Comparison of ENCODE assay signal across 10 mouse cellular contexts in the genomic region with DNA sequence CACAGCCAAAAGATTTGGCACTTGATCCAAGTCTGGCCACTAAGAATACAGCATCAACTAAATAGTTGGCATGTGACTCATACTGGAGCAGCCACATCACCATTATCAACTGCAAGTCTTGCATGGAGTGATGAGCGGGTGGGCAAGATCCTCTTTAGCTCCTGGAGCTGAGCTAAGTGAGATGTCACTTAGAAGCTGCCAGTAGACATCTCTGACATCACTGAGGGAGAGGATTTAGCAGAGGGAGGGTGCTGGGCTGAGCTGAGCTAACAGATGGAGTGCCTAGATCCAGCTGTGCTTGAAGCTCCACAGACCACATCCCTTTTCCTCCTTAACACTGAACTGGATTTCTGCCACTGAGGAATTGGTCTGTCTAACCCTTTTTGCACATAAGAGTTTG.
DNase-seq lines count a peak whose midpoint lies in the region; ATAC-seq lines count a peak whose summit lies in the region.
"Had no signal": no experiment of that assay in that cellular context is flagged by ENCODE, and none has a peak within 500 bp of the region (broad histone marks: within the 10 kb centered on the region; RNA-seq: fewer than 3 reads in every experiment).

No protein-coding gene starts in this region.

- no peak for ATAC-seq in erythroblast, adult 5-6 weeks (replicated peaks; ENCODE audit: low FRiP score, poor library complexity, severe bottlenecking)

- DNase-seq in right cerebral cortex, adult 18-20 months: peak; percentile 60
- DNase-seq in right cerebral cortex, postnatal 4 days: no peak
- DNase-seq in frontal cortex, adult 2 months (ENCODE audit: extremely low spot score in 1 of 2, low spot score in 1 of 2): peak; percentile 41 to 68
- DNase-seq in left cerebral cortex, postnatal 4 days: peak; percentile 13
- peak; percentile 38 to 50 for DNase-seq in right cerebral cortex, postnatal 36 days (ENCODE audit: low spot score in 2 of 2)
- no peak for DNase-seq in testis, postnatal 14 days (ENCODE audit: low spot score)
- DNase-seq in layer of hippocampus, postnatal 36 days: no peak
- DNase-seq: cerebellum, adult 9-10 months; liver, embryonic 13.5 days had no signal

- intact Hi-C loops in left cerebral cortex, postnatal 4 days (cut with DNase I): no loop called here

Comparison
In these comparisons a context has a peak if more than half of its experiments do, and no peak if none do; other contexts are left out.
1. DNase-seq: peak in right cerebral cortex, adult 18-20 months (single experiment), frontal cortex, adult 2 months (2 of 2), left cerebral cortex, postnatal 4 days (single experiment) and right cerebral cortex, postnatal 36 days (2 of 2); none in right cerebral cortex, postnatal 4 days (single experiment), testis, postnatal 14 days (single experiment) and layer of hippocampus, postnatal 36 days (0 of 2).